Mouse (Mus musculus) hindbrain, embryonic 15.5 days (tissue): ENCODE results near the gene Kifc3. TPM values are rescaled to one million over a fixed set of nuclear protein-coding genes. Genes with fewer than 3 reads are reported as not detected.
A peak's percentile ranks its signal among the peaks of the same experiment; 100 is the strongest.

Experiments
- ATAC-seq: fragments of 200-750 bp; cut with Nextera tagmentation; 2 replicates; pipeline ENCODE4 v1.8.0; 2017; ENCODE audit warnings: low read depth, moderate number of reproducible peaks, moderate TSS enrichment; ENCODE audit not compliant: low FRiP score
- H3K27ac ChIP-seq: fragments of 300-500 bp; sonication (generic); replicated peaks from 2 replicates; pipeline ENCODE4 v1.5.1; 2015; ENCODE audit warnings: mild to moderate bottlenecking, inconsistent platforms
- H3K27me3 ChIP-seq: fragments of 300-500 bp; sonication (generic); 2 replicates; pipeline ENCODE4 v1.6.1; 2015; ENCODE audit warnings: control low read depth, inconsistent platforms
- H3K36me3 ChIP-seq: fragments of 300-500 bp; sonication (generic); 2 replicates; pipeline ENCODE4 v1.6.1; 2015; ENCODE audit warnings: control low read depth, inconsistent platforms
- H3K4me1 ChIP-seq: fragments of 300-500 bp; sonication (generic); replicated peaks from 2 replicates; pipeline ENCODE4 v1.6.1; 2015; ENCODE audit warnings: control low read depth, inconsistent platforms
- H3K4me2 ChIP-seq: fragments of 300-500 bp; sonication (generic); 2 replicates; pipeline ENCODE4 v1.6.1; 2015; ENCODE audit warnings: moderate library complexity, mild to moderate bottlenecking, inconsistent platforms
- H3K4me3 ChIP-seq: fragments of 300-500 bp; sonication (generic); 2 replicates; pipeline ENCODE4 v1.5.1; 2015; ENCODE audit warnings: mild to moderate bottlenecking, inconsistent platforms
- H3K9ac ChIP-seq: fragments of 300-500 bp; sonication (generic); 2 replicates; pipeline ENCODE4 v1.6.1; 2015; ENCODE audit warnings: inconsistent platforms
- H3K9me3 ChIP-seq: fragments of 300-500 bp; sonication (generic); 2 replicates; pipeline ENCODE4 v1.6.1; 2016; ENCODE audit warnings: control low read depth, inconsistent platforms
- whole genome bisulfite sequencing: fragments of 180-500 bp; shearing (Covaris S2); methylation state at CpG from one replicate; pipeline ENCODE4 v1.1.7; 2015; 5-methylcytosine and 5-hydroxymethylcytosine counted together
- polyA plus RNA-seq: library from polyadenylated mRNA; unstranded; fragments of >200 nt; fragmentation: Nextera tagmentation; extraction: Ambion mirVana; gene quantifications from 2 replicates; pipeline ENCODE4 v1.2.1, GENCODE M21; 2015

Gene Kifc3
- polyA plus RNA-seq, 1 experiment from 2014 or later, result 30.2 TPM

GRCm38 (mm10) chr8:95226251-95227150, 23.9 kb upstream of the Kifc3 start:
- WGBS, result 66% methylated on average over 7 of the region's 7 CpGs
- Histone ChIP-seq H3K9me3 (no peaks in the 10 kb centered on the region), H3K27me3 (no peaks in the 10 kb centered on the region), H3K4me2 (no peak overlapping the region), H3K4me3 (no peak overlapping the region), H3K4me1 (no peaks in the 10 kb centered on the region), H3K36me3 (no peaks in the 10 kb centered on the region), H3K9ac (no peak overlapping the region), H3K27ac (no peak overlapping the region)
- ATAC-seq, result no peak

GRCm38 (mm10) chr8:95223969-95224368, 21.4 kb upstream of the Kifc3 start:
- ATAC-seq, result no peak
- H3K9ac ChIP-seq, result no peak overlapping the region
- no peaks in the 10 kb centered on the region for H3K36me3 ChIP-seq
- H3K4me1 ChIP-seq, result no peaks in the 10 kb centered on the region
- no peak overlapping the region for H3K4me2 ChIP-seq
- 90% methylated on average over 5 of the region's 5 CpGs for WGBS
- no peaks in the 10 kb centered on the region for H3K27me3 ChIP-seq
- H3K4me3 ChIP-seq, result no peak overlapping the region
- H3K27ac ChIP-seq, result no peak overlapping the region
- H3K9me3 ChIP-seq, result no peaks in the 10 kb centered on the region

GRCm38 (mm10) chr8:95221045-95221444, 18.4 kb upstream of the Kifc3 start:
- no peaks in the 10 kb centered on the region for H3K4me1 ChIP-seq
- H3K4me3 ChIP-seq, result no peak overlapping the region
- no peaks in the 10 kb centered on the region for H3K9me3 ChIP-seq
- H3K36me3 ChIP-seq, result no peaks in the 10 kb centered on the region
- no peak for ATAC-seq
- no peak overlapping the region for H3K27ac ChIP-seq
- 63% methylated on average over 2 of the region's 2 CpGs for WGBS
- H3K9ac ChIP-seq, result no peak overlapping the region
- H3K4me2 ChIP-seq, result no peak overlapping the region
- H3K27me3 ChIP-seq, result no peaks in the 10 kb centered on the region

- ATAC-seq, result no peak
- H3K4me2 ChIP-seq, result no peak overlapping the region
- no peak overlapping the region for H3K9ac ChIP-seq
- no peaks in the 10 kb centered on the region for H3K4me1 ChIP-seq
- H3K4me3 ChIP-seq, result no peak overlapping the region
- no peaks in the 10 kb centered on the region for H3K9me3 ChIP-seq
- H3K27me3 ChIP-seq, result no peaks in the 10 kb centered on the region
- 58% methylated on average over 7 of the region's 7 CpGs for WGBS
- H3K27ac ChIP-seq, result no peak overlapping the region
- no peaks in the 10 kb centered on the region for H3K36me3 ChIP-seq
Observed at GRCm38 (mm10) chr8:95220571-95220998, 18.0 kb upstream of the Kifc3 start.

GRCm38 (mm10) chr8:95219623-95220022, 17.0 kb upstream of the Kifc3 start:
- Histone ChIP-seq H3K27ac (no peak overlapping the region), H3K4me2 (no peak overlapping the region), H3K27me3 (no peaks in the 10 kb centered on the region), H3K9me3 (no peaks in the 10 kb centered on the region), H3K4me1 (no peaks in the 10 kb centered on the region), H3K9ac (no peak overlapping the region), H3K36me3 (no peaks in the 10 kb centered on the region), H3K4me3 (no peak overlapping the region)
- no peak for ATAC-seq
- 88% methylated on average over 8 of the region's 8 CpGs for WGBS

GRCm38 (mm10) chr8:95215709-95216360, 13.2 kb upstream of the Kifc3 start:
- no peak for ATAC-seq
- Histone ChIP-seq H3K9me3 (no peaks in the 10 kb centered on the region), H3K27me3 (no peaks in the 10 kb centered on the region), H3K4me1 (no peaks in the 10 kb centered on the region), H3K27ac (no peak overlapping the region), H3K4me2 (no peak overlapping the region), H3K9ac (no peak overlapping the region), H3K4me3 (no peak overlapping the region), H3K36me3 (no peaks in the 10 kb centered on the region)
- WGBS, result 78% methylated on average over 11 of the region's 11 CpGs

- Histone ChIP-seq H3K9ac (no peak overlapping the region), H3K27ac (no peak overlapping the region)
- 43% methylated on average over 11 of the region's 11 CpGs for WGBS
Observed at GRCm38 (mm10) chr8:95209924-95210323, 7.3 kb upstream of the Kifc3 start.

GRCm38 (mm10) chr8:95205946-95206345, 3.3 kb upstream of the Kifc3 start:
- Histone ChIP-seq H3K4me1 (peaks cover 11% of the 10 kb centered on the region), H3K9ac (no peak overlapping the region), H3K9me3 (no peaks in the 10 kb centered on the region), H3K4me3 (no peak overlapping the region), H3K4me2 (no peak overlapping the region), H3K36me3 (no peaks in the 10 kb centered on the region), H3K27ac (peak overlapping the region; percentile 78), H3K27me3 (no peaks in the 10 kb centered on the region)
- 17% methylated on average over 8 of the region's 8 CpGs for WGBS
- peak; percentile 72 for ATAC-seq

More at GRCm38 (mm10) chr8:95209924-95210323, 7.3 kb upstream of the Kifc3 start:
- Histone ChIP-seq H3K9me3 (no peaks in the 10 kb centered on the region), H3K4me2 (no peak overlapping the region), H3K36me3 (no peaks in the 10 kb centered on the region), H3K4me3 (no peak overlapping the region), H3K27me3 (no peaks in the 10 kb centered on the region), H3K4me1 (peaks cover 11% of the 10 kb centered on the region)
- ATAC-seq, result no peak

GRCm38 (mm10) chr8:95204039-95204380, 1.4 kb upstream of the Kifc3 start:
- peak; percentile 82; the same call in 1 of the 2 replicates for ATAC-seq
- Histone ChIP-seq H3K4me1 (peaks cover 5% of the 10 kb centered on the region; the same call in 1 of the 2 replicates), H3K9me3 (no peaks in the 10 kb centered on the region), H3K4me3 (no peak overlapping the region), H3K4me2 (no peak overlapping the region), H3K36me3 (no peaks in the 10 kb centered on the region), H3K9ac (no peak overlapping the region), H3K27ac (no peak overlapping the region), H3K27me3 (no peaks in the 10 kb centered on the region)
- 17% methylated on average over 10 of the region's 10 CpGs for WGBS

GRCm38 (mm10) chr8:95203326-95204038, 870 bp upstream of the Kifc3 start:
- H3K9me3 ChIP-seq, result no peaks in the 10 kb centered on the region
- peaks cover 5% of the 10 kb centered on the region; the same call in 1 of the 2 replicates for H3K4me1 ChIP-seq
- no peak overlapping the region for H3K4me2 ChIP-seq
- no peaks in the 10 kb centered on the region for H3K27me3 ChIP-seq
- 56% methylated on average over 9 of the region's 9 CpGs for WGBS
- no peak overlapping the region for H3K4me3 ChIP-seq
- H3K36me3 ChIP-seq, result no peaks in the 10 kb centered on the region
- H3K9ac ChIP-seq, result no peak overlapping the region
- no peak overlapping the region for H3K27ac ChIP-seq
- no peak for ATAC-seq

GRCm38 (mm10) chr8:95202056-95202570, 499 bp downstream of the Kifc3 start:
- Histone ChIP-seq H3K27ac (no peak overlapping the region), H3K4me2 (no peak overlapping the region), H3K4me3 (no peak overlapping the region), H3K9me3 (no peaks in the 10 kb centered on the region), H3K9ac (no peak overlapping the region), H3K27me3 (no peaks in the 10 kb centered on the region), H3K4me1 (peaks cover 5% of the 10 kb centered on the region; the same call in 1 of the 2 replicates), H3K36me3 (no peaks in the 10 kb centered on the region)
- WGBS, result 63% methylated on average over 8 of the region's 8 CpGs
- ATAC-seq, result no peak

- no peaks in the 10 kb centered on the region for H3K9me3 ChIP-seq
- peaks cover 5% of the 10 kb centered on the region; the same call in 1 of the 2 replicates for H3K4me1 ChIP-seq
- H3K36me3 ChIP-seq, result no peaks in the 10 kb centered on the region
- no peak overlapping the region for H3K27ac ChIP-seq
- WGBS, result 60% methylated on average over 7 of the region's 7 CpGs
- H3K4me2 ChIP-seq, result no peak overlapping the region
- H3K4me3 ChIP-seq, result no peak overlapping the region
- H3K9ac ChIP-seq, result no peak overlapping the region
- no peak for ATAC-seq
- no peaks in the 10 kb centered on the region for H3K27me3 ChIP-seq
Observed at GRCm38 (mm10) chr8:95201491-95201890, 1.1 kb downstream of the Kifc3 start.
